Mouse (Mus musculus): ENCODE results near the gene Fam83e.

Gene Fam83e

DNA sequence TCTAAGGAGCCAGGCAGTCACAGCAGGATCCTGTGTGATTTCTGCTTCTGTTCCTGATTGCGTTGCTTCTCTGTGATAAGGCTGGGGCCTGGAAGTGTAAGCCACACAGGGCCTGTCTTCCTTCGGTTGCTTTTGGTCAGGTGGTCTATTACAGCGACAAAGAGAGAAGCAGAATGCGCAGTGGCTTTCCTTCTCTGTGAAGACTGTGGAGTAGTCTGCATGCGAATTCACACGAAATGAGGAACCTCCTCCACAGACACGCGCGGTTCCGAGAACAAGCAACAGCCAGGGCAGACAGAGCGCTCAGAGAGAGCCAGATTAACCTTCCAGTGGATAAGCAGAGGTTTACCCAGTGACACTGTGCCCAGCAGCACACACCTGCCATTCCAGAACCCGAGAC lies 20.3 kb downstream of the Fam83e start:
- no peak for DNase-seq (ENCODE audit: low spot score)

GRCm38 (mm10) chr7:45741777-45742176 lies 20.8 kb downstream of the Fam83e start:
- DNase-seq (ENCODE audit: low spot score): no peak

GRCm38 (mm10) chr7:45742338-45742737 lies 21.3 kb downstream of the Fam83e start:
- no peak for DNase-seq (ENCODE audit: low spot score)

DNA sequence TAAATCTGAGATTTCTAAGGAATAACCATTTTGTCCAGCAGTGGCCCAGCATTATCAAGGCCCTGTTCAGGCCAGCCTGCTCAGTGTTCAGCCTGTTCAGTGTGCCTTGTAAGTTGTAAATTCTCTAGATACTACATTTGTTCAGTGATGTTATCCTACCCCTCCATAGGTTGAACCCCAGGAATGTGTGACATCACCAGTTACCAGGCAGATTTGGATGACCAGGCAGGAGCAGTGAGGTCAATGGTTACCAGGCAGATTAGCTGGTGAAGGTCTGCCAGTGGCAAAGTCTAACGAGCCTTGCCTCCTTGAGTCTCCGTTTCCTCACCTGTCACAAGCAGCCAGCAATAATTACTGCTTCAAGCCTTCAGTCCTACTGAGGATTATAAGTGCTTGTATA lies 23.4 kb downstream of the Fam83e start:
- DNase-seq (ENCODE audit: low spot score): no peak

DNA sequence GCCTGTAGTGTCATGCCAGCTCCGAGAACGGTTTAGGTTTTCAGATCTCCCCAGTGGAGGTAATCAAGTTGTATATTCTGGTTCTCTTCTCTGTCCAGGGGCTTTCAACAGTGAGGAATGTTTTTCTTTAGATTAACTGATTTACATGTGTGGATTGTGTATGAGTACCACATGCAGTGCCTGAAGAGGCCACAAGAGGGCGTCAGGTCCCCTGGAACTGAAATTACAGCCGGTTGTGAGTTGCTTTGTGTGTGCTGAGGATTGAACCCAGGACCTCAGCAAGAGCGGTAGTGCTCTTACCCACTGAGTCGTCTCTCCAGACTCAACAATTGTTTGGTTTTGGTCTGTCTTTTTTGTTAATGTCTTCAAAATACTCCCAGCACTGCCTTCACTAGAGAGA lies 25.5 kb downstream of the Fam83e start:
- no peak for DNase-seq (ENCODE audit: low spot score)

DNA sequence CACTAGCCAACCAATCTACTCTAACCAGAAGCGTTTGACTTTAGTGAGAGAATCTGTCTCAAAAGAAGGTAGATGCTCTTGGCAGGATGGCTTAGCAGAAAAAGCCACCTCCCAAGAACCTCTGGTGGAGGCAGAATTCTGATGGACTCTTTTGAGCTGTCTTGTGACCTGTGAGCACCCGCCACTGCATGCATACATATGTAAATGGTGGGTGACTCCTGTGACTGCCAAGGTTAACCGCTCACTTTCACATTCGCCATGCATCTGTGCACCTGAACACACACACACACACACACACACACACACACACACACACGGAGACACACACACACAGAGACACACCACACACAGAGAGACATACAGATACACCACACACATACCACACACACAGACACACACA lies 26.4 kb downstream of the Fam83e start:
- DNase-seq (ENCODE audit: low spot score): no peak

GRCm38 (mm10) chr7:45748110-45748509 lies 27.1 kb downstream of the Fam83e start:
- DNase-seq (ENCODE audit: low spot score): no peak

DNA sequence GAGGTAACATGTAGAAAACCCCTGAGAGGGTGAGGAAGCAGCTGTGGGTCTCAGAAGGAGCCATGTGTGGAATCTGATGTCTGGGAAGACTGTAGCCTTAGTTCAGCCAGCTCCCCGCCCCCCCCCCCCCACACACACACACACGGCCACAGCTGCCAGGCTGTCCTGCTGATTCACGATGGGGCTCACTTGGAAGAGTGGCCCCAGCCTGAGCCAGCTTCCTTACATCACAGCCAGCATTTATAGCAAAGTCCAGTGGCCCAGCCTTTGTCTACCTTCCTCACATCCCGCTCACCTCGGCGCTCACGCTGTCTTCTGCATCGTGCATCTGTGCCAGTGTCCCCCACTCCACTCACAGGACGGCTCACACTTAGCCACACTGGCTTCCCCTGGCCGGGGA lies 28.4 kb downstream of the Fam83e start:
- DNase-seq (ENCODE audit: low spot score): no peak

GRCm38 (mm10) chr7:45750162-45750561 lies 29.1 kb downstream of the Fam83e start:
- no peak for DNase-seq (ENCODE audit: low spot score)

- DNase-seq (ENCODE audit: low spot score): no peak
Observed at GRCm38 (mm10) chr7:45755703-45756102, 34.7 kb downstream of the Fam83e start.

- DNase-seq (ENCODE audit: low spot score): no peak
Observed at GRCm38 (mm10) chr7:45759400-45759799, 38.4 kb downstream of the Fam83e start.

GRCm38 (mm10) chr7:45760151-45760550 lies 39.1 kb downstream of the Fam83e start:
- no peak for DNase-seq (ENCODE audit: low spot score)

DNA sequence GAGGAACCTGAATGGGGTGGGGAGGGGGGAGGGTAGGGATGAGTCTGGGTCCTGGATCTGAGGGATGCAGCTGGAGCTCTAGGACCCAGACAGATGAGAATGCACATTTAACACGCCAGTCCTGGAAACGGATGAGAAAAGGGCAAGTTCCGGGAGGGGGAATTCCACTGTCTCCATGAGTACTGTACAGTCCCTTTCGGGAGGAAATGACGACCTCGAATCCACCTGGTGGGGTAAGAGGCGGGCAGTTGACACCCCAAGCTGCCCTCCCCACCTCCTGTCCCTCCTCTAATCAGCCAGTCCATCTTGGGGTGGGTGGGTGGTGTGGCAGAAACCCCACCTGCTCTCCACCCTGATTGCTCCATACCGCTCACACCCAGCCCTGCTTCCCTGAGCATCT lies 45.0 kb downstream of the Fam83e start:
- no peak for DNase-seq (ENCODE audit: low spot score)

GRCm38 (mm10) chr7:45766764-45767163 lies 45.8 kb downstream of the Fam83e start:
- DNase-seq (ENCODE audit: low spot score): no peak

- no peak for DNase-seq (ENCODE audit: low spot score)
Observed at GRCm38 (mm10) chr7:45767500-45767899, 46.5 kb downstream of the Fam83e start.

- DNase-seq (ENCODE audit: low spot score): no peak
Observed at GRCm38 (mm10) chr7:45770427-45771082, 49.5 kb downstream of the Fam83e start.

GRCm38 (mm10) chr7:45771101-45771500 lies 50.1 kb downstream of the Fam83e start:
- no peak for DNase-seq (ENCODE audit: low spot score)

DNA sequence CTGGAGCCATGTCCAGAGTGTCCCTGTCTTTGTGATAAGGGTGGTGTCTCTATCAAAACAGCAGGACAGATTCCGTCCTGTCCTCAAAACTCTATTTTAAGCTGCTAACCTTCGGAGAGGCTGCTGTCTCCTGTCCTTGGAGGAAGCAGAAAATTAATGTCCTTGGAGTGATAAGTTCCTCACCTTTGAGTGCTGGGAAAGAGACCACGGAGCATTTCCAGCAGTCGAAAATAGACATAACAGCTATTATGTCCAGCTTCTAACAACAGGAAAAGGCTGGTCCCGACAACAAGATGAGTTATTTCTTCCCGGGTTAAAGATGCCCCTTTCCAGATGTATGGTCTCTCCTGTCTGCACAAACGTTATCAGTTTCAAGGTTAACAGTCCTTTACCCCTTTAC lies 54.2 kb downstream of the Fam83e start:
- DNase-seq (ENCODE audit: low spot score): no peak
